Mouse (Mus musculus): ENCODE measurements at regions not wholly inside any gene's neighbourhood (a gene's known extent, or its start where the extent isn't known, plus 50 kb on each side); places are given as distances from the start of the nearest gene placed in this dataset.

- TF ChIP-seq CTCF (IDR thresholded peaks at IDR 0.05; ENCODE audit: low read depth, low read length) (no peak), TAL1 (conservative IDR thresholded peaks at IDR 0.05; ENCODE audit: low read depth, low read length) (no peak), GATA1 (IDR thresholded peaks at IDR 0.05; ENCODE audit: borderline replicate concordance, low read length) (no peak), POLR2AphosphoS5 (IDR thresholded peaks at IDR 0.05; ENCODE audit: insufficient replicate concordance, low read depth, low read length) (no peak)
Observed at GRCm38 (mm10) chr10:99685911-99686310, 73.5 kb downstream of the Csl start.
